Mouse (Mus musculus): ENCODE measurements around the gene Taar5. TPM values are rescaled to one million over a fixed set of nuclear protein-coding genes. Genes with fewer than 3 reads are reported as not detected.

Taar5 gene
- total RNA-seq, 2 experiments from 2014 or later: not detected

Other genes with a start within 250 kb of the Taar5 start
- gene Rps12, start 183.4 kb upstream of the Taar5 start, total RNA-seq (2021): 100 to 1,000 TPM; 477 to 532 TPM
- 10 to 100 TPM; 24.8 to 34.7 TPM for gene Slc18b1, start 173.7 kb upstream of the Taar5 start, total RNA-seq (2021)
- 10 to 100 TPM; 23.1 to 37.7 TPM for gene Vnn3, start 119.2 kb upstream of the Taar5 start, total RNA-seq (2021)
- gene Vnn1, start 76.0 kb upstream of the Taar5 start, total RNA-seq (2021): 10 to 100 TPM; 23.2 to 27.0 TPM
- not detected for gene Taar1, start 50.4 kb upstream of the Taar5 start, total RNA-seq (2021)
- gene Taar2, start 32.1 kb upstream of the Taar5 start, total RNA-seq (2021): not detected
- gene Taar3, start 21.1 kb upstream of the Taar5 start, total RNA-seq (2021): not detected
- not detected for gene Taar4, start 10.2 kb upstream of the Taar5 start, total RNA-seq (2021)
- not detected for gene Taar6, start 14.9 kb downstream of the Taar5 start, total RNA-seq (2021)
- not detected for gene Taar7a, start 22.8 kb downstream of the Taar5 start, total RNA-seq (2021)
- gene Taar7b, start 29.2 kb downstream of the Taar5 start, total RNA-seq (2021): not detected
- gene Taar7d, start 56.5 kb downstream of the Taar5 start, total RNA-seq (2021): not detected
- gene Taar7e, start 66.9 kb downstream of the Taar5 start, total RNA-seq (2021): not detected
- not detected for gene Taar7f, start 78.8 kb downstream of the Taar5 start, total RNA-seq (2021)
- not detected for gene Taar8a, start 105.8 kb downstream of the Taar5 start, total RNA-seq (2021)
- gene Taar8b, start 121.6 kb downstream of the Taar5 start, total RNA-seq (2021): not detected
- gene Taar8c, start 131.2 kb downstream of the Taar5 start, total RNA-seq (2021): not detected
- not detected for gene Taar9, start 138.8 kb downstream of the Taar5 start, total RNA-seq (2021)
- gene Stx7, start 178.6 kb downstream of the Taar5 start, total RNA-seq (2021): 10 to 100 TPM; 92.2 to 97.9 TPM